Mouse (Mus musculus): Measurements from ENCODE around the gene Bicc1.

The Bicc1 gene

DNA sequence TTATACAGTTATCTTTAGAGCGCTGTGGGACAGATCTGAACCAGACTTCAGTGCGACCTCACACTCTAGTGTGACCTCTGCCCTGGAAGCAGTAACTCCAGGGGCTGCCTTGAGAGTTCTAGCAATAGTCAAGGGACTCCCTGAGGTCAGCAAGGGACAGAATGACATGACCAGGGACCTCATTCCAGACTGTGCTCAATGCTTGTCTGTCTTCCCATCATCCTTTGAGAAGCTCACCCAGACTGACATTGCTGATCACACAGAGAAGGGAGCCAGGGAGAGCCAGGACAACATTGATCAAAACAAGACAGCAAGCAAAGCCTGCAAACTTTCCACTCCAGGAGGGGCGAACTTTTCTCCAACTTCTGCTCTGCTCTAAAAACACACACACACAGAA is 38.7 kb downstream of the Bicc1 start:
- DNase-seq, result no peak

DNA sequence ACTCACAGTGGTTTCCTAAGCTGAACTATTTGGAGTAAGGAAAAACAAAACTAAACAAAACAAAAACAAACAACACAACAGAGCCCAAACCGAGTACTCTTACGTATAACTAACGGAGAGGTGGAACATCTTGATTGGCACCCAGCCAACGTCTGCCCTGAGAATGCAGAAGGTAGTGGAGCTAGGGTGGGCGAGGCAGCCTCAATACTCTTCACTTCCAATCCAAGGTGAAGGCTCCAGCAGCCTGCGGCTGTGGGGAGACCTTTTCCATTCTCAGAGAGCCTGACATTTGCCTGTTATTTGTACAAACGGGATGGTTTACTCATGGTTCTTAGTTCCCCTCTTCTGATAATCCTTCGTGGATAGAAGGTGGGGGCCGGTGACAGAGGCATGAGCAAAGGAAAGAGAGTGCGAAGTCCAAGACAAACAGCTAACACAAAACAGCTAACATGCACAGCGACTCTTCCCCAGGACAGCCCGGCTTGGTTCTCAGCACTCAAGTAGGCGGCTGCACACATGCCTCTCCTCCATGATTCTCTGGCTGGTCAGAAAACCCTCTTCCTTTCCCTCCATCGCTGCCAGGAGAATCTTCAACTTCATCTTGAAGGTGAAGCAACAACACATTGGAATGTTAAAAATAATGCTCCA is 39.3 kb downstream of the Bicc1 start:
- DNase-seq, result no peak

DNA sequence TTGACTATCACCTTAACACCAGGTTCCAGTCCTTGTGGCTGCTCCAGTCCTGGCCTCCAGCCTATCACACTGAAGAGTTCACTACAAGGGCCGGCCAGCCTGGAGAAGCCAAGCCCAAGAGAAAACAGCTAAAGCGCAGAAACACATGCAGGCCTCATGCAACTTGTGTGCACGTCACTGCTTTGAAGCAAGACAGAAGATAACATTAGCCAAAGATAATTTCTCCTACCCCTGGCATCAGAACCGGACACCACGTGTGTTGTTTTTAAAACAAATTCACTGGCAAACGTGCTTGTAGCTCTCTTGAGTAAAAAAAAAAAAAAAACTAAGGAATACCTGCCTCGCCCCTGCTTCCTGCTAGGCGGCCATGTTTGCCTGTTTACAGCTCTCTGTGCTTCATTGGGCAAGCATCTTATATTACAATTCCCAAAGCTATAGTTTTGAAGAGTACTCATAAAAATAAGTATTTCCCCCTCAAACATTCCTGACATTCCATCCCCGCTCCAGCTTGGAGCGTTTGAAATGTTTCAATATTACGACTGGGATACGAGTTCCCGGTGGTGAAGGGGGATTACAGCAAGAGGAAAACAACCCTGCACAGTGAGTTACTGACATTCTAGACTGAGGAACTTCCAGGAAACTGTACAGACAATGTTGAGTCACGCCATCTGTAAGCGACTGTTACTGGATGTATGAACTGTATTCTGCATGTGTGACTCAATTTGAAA is 40.2 kb downstream of the Bicc1 start:
- DNase-seq, result no peak

DNA sequence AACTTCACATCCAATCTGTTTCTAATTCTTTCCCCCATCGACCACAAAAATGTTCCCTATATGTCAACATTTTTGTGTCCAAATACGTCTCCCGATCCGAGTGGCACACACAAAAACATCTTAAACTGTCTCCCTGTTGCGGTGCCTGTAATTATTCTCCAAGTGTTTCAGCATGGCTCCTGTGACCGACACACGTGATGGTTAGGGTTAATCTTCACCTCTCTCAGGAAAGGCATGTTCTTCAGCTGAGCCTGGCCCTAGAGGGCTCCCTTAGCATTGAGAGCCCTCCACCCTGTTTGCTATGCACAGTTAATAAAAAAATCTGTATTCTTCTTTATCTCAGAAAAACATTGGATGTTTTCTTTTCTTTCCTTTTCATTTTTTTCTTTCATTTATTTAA is 41.7 kb downstream of the Bicc1 start:
- DNase-seq, result no peak

DNA sequence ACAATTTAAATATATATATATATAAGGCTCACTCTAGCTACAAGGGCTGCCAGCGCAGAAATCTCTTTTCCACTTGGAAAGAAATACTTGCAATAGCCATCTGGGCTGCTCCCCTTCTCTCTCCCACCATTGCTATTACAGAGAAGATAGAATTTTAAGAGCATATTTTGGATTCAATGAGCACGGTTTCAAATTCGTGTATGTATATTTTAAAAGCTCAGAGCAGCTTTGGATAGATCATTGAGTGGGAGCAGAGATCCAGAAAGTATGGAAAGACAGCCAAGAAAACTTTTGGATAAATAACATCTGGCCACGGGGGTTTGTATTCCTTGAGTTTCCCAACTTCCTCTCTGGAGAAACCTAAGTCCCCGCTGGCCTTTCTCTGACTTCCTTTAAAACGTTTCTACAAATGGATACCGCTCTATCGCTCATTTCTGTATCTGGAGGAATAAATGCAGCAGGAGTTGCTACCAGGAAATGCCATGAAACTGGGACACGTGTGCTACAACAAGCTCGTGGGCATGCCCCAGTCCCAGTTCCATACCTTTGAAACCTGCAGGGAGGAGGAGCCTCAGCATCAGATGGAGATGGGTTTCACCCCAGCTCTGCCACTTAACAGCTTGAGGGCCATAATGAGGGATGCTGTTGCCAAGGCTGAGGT is 45.1 kb downstream of the Bicc1 start:
- no peak for DNase-seq

DNA sequence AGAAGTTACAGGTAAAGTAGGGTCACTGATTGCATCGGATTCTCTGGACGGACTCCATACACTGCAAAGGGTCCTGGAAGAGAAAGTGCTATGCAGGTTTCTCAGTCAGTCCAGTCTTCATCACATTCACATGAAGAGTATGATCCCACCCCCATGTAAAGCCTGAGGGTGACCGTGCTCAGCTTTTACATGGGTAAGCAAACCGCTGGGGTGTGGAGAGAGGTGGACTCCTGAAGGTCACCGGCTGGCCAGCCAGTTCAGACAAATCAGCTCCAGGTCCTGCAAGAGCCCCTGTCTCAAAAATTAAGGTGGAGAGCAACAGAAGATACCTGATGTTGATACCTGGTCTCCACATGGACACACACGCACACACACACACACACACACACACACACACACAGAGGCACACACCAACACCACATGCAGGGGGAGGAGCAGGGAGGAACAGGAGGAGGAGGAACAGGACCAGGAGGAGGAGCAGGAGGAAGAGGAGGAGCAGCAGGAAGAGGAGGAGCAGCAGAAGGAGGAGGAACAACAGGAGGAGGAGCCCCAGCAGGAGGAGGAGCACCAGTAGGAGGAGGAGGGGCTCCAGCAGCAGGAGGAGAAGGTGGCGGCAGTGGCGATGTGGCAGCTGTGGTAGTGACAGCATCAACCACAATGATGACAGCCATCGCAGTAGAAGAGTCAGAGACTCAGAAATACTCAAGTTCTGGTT is 52.9 kb downstream of the Bicc1 start:
- DNase-seq, result no peak

DNA sequence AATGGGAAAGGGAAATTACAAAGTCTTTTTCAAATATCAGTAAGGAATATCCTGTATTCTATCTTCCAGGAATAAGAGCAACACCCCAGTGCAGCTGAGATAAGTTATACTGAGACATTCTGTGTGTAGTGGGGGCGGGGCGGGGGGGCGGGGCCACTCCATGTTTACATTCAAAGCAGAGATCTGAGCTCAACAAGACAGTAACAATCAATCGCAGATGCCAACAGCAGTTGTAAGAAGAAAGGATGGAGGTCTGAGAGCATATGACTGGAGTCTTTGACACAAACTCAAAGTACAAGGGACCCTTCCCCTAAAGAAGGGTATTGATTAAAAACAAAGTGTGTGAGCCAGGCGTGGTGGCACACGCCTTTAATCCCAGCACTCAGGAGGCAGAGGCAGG is 54.7 kb downstream of the Bicc1 start:
- DNase-seq, result no peak

DNA sequence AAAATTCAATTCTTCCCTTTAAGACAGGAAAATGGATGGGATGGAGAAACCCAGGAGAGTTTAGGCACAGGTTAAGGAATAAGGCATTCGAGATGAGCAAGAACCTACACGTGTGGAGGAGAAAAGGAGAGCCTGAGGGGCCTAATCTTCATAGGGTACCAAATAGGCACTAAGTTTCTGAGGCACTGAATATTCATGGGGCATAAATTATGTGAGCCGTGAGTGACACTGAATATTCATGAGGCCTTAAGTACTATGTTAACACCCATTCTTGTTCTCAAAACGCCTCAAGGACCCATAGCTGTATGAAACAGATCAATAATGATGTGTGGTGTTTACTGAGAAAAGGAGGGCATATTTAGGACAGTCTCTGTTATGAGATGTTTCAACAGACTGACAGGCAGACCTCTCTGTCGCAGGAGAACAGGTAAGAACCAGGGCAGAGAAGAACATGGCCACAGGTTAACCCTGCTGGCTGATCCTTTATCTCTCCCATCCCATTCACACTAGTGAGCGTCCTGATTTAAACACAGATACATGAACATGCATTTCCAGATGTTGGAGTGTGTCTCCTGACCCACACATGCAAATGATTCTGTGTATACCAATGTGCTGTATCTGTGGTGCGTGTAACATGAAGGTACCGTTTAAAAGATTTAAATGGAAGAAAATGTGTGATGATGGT is 58.5 kb downstream of the Bicc1 start:
- DNase-seq, result no peak

DNA sequence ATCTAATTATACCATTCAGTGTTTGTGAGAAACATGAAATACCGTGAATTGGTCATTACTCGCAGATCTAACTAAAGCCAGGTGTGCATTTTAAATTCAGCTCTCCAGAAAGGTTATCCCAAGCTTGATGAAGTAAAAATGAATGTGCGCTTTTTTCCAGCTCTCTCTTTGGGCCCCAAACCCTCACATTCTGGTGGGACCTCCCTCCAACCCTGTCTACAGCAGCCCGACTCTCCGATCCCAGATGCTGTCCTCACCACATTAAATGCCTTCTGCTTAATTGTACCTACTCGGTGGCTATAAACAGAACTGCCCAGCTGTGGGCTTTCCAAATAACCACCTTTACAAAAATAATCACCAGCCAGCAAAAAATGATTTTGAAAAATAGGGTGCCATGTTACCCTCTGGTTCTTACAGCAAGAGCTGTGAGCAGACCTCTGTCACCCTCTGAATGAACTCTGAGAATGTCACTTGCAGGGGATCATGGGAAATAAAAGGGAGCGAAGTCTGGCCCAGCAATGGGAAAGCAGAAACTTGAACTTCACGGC is 64.7 kb downstream of the Bicc1 start:
- no peak for DNase-seq

DNA sequence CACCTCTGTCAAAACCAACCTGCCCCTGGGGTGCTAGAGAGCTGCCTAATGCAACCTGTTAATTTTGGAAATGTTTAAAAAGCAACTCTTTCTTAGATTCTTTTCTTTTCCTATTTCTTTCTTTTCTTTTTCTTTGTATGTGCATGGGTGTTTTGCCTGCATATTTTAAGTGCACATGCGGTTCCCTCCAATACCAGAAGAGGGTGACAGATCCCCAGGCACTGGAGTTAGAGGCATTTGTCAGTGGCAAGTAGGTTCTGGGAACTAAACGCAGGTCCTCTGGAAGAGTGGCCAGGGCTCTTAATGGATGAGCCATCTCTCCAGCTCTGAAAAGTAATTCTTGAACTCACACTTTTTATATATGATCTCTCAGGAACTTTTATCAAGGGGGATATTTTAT is 66.2 kb downstream of the Bicc1 start:
- no peak for DNase-seq

DNA sequence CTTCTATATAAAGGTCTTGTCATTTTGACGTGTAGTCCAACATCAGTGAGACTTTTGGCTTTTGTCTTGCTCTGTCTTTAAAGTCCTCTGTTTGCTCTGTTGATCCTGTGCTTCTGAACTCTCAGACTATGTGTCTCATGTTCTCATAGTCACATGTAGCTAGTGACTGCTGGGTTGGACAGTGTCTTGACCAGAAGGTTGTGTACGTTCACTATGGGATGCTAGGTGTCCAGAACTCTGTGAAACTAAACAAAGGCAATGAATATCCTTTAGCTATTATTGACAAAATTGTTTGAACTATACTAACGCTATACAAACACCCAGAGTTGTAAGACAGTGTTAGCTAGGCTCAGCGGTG is 72.2 kb downstream of the Bicc1 start:
- DNase-seq, result no peak

DNA sequence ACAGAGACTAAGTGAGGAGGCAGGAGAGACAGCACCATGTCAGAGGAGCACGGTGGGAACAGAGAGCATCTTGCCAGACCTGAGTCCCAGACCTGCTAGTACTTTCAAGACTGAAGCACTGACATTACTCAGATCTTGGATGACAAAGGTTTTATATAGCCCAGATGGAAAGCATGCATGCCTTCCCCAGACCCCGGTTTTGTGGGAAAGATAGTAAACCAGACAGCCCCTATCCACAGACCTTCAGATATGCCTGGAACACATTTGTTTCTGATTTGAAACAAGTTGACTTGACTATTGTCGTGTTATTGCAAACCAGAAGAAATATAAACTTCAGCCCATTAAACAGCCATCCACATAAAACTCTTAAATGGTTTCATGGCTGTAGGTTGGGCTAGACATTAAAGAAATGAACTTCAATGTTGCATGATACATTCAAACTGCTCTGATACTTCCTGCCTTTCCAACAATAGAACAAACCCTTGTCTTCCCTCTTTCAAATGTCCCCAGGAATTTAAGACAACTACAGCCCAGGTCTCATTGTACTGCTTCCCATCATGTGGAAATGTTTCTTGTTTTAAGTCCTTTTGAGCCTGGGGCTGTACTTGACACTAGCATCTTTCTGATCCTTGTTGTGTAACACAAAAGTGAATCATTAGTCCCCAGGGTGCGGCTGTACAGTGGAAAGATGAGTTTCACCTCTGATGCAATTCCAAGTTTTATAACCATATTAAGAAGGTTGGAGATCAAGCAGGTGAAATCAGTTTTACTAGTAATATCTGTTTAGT is 72.7 kb downstream of the Bicc1 start:
- no peak for DNase-seq

DNA sequence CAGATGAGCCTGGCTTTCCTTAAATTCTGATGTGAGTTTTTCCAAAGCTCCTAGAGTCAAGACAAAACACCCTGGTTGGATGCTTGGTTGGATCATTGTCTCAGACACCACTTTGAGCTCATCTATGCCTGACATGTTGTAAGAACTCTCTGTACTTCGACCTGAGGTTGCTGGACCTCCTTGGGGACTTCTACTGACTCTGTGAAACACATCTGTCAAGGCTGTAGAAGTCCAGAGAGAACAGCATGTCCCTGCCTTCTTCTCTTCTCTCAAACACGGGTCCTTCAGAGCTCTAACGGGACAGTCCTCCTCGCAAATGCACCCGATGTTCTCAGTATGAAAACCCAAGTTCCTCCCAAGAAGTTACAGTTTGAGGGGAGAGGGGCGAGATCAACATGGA is 76.5 kb downstream of the Bicc1 start:
- no peak for DNase-seq

DNA sequence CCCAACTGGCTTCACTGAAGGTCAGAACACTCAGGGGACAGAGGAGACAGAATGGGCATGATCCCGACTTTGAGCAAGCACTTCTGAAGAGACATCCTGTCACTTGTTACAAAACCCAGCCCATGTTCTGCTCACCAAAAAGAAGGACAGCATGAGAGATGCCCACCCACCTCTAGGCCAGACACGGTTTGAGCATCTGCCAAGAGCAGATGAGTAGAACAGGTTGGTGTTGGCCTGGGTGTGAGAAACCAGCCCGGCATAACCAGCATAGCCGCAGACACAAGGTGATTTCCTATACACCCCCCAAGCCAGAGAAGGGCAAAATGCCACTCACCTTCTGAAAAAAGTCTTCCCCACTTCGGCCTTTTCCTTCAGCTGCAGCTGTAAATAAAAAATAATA is 80.6 kb downstream of the Bicc1 start:
- DNase-seq, result no peak

DNA sequence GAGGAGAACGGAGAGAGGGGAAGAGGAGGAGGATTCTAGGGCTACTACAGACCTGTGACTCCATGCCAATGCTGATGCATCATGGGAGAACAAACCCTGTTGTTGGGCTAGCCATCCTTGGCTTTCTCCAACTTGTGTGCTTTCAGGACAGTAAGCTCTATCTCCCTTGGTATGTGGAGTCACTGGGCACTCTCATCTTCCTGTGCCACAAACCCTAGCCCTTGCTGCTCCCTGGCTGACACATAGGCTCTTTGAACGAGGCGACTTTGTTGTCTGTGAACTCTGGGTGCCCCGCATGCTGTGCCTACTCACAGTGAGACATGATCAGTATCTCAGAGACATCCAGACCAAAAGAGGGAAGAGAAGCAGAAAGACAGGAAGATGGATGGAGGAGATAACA is 94.5 kb downstream of the Bicc1 start:
- no peak for DNase-seq

DNA sequence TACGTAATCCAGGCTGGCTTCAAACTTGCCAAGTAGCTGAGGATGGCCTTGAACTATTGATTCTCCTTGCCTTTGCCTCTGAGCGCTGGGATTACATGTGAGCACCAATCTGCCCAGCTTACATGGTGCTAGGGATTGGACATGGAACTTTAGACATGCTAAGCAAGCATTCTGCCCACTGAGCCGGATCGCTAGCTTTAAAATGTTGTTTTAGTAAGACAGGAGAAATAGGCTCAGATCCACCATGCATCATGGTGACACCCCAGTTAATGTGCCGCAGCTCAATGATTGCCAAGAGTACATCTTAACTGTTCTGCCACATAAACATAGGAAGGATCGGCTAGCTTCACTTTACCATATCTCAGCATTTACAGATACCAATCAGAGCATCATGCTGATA is 94.9 kb downstream of the Bicc1 start:
- no peak for DNase-seq

DNA sequence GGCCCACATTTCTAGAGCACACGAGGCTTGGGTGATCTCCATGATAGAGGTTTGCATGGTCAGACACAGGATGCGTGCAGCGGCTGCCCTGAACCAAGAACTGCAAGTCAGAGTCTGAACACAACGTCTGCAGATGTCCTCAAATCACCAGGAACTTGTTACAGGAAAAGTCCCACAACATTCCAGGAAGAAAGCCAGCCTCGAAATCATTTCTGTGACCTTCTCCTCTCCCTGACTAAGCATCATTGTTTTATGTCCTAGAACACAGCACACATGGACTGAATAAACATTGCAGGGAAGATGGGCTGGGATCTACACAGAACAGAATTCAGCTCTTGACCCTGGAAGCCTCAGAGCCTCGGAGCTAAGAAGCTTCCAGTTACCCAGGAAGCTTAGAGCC is 97.3 kb downstream of the Bicc1 start:
- no peak for DNase-seq

DNA sequence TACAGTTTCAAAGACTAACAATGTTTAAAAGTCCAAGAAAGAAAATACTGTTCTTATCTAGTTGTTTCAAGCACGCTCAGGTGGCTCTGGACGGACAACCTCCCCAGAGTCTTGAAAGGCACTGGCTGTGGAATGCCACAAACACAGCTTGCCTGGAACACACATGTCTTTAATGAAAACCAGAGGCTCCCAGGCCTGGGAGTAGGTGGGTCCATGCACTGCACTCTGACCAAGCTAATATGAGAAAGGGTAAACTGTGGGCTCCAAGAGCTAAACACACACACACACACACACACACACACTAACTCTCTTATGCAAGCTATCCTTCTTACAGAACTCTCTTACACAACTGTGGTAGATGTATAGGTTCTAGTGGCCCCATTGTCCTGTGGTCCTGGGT is 99.2 kb downstream of the Bicc1 start:
- DNase-seq, result no peak

DNA sequence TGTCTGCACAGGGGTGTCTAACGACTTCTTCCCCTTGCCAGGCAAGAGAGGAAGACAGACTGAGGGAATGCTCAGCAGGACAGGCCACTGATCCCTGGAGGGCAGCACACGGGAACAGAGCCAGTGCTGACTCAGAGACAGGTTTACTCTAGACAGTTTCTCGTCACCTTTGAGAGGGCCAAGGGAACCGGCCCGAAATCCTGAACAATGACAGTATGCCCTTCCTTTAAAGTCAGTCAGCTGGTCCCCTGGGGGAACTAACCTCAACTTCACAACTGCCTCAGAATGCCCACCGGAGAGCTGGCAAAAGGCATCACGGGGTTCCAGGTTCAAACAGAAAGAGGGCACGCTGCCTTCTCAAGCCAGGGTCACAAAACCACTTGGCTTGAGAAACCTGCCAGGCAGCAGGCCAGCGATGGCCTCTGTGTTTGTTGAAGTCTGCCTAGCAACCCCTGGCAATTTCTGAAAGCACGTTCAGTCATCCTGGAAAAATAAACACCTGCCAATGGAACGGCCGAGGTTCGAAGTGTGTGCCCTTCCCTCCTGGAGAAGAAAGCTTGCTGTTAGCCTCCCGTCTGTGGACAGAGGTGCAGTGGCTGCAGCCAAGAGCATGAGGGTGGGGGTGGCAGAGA is 100.8 kb downstream of the Bicc1 start:
- DNase-seq, result peak in 1 of 2 experiments; percentile 4

DNA sequence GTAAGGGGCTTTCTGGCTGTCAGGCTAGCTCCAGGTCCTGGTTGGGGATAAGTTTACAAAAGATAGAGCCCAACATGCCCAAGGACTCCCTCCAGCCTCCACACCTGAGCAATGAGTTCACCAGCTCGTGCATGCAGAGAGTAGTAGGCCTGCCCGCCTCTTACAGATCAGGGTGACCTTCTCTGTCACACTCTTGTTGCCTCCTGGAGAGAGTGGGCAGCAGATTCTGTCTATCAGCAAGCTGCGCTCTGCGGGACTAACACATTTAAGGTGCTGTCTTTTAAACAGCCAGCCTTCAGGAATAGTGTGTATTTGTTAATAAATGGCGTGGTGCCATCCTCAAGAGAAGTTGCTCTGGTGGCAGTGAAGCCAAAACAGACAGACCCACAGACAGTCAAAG is 101.4 kb downstream of the Bicc1 start:
- DNase-seq, result no peak

DNA sequence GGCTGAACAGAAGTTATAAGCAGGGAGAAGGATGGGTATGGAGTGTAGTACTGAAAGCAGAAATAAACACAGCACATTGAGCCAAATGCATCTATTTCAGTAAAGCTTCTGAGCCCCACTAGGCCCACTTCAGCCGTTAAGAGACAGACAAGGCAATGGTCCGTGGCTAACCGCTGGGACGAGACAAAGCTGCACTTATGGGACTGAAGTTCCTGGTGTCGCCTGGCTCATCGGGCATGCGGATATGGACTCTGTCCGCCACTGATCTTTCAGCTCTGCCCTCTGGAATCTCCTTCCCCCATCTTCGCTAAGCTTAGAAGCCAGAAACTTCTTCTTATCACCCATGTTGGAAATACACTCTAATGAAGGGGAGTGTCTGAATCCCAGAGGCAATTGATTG is 106.8 kb downstream of the Bicc1 start:
- no peak for DNase-seq

DNA sequence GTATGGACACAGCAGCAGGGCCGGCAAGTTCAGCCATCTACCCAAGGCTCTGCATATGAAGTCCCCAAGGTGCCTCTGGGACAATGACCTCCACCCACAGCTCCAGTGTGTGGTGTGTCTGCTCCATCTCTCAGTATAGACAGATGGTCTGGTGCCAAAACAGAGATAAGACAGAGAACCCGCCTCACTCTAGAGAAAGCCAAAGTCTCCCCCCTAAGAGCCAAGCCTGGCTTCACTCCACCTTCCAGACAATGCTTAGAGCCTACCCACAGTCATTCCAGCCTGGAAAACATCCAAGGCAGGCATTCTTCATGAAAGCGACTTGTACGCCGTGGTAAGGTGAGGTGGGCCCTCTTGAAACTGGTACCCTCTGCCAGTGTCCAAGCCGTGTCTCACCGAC is 107.3 kb downstream of the Bicc1 start:
- DNase-seq, result no peak

Data from cerebellum, adult 18-20 months (tissue).